Mouse (Mus musculus): ENCODE measurements at regions not wholly inside any gene's neighbourhood (a gene's known extent, or its start where the extent isn't known, plus 50 kb on each side); places are given as distances from the start of the nearest gene placed in this dataset.

- Histone ChIP-seq H3K9ac (replicated peaks; ENCODE audit: low read depth, low read length) (no peak overlapping the region), H3K27me3 (ENCODE audit: control insufficient read depth, insufficient read depth, low read length) (no peaks in the 10 kb centered on the region), H3K27ac (ENCODE audit: low read depth, low read length) (no peak overlapping the region), H3K4me3 (ENCODE audit: low read depth, low read length) (no peak overlapping the region), H3K36me3 (ENCODE audit: control insufficient read depth, insufficient read depth, low read length) (no peaks in the 10 kb centered on the region), H3K9me3 (ENCODE audit: control insufficient read depth, low read length) (no peaks in the 10 kb centered on the region), H3K4me1 (ENCODE audit: control insufficient read depth, insufficient read depth, low read length) (peaks cover 15% of the 10 kb centered on the region), H3K4me2 (ENCODE audit: low read depth, low read length) (no peak overlapping the region)
- peak; percentile 72 for ATAC-seq (ENCODE audit: low read depth)
- WGBS: 47% methylated on average over 3 of the region's 3 CpGs
Measured at GRCm38 (mm10) chr13:107475166-107475565, 453.2 kb upstream of the Kif2a start.

- Histone ChIP-seq H3K27me3 (ENCODE audit: control insufficient read depth, insufficient read depth, low read length) (no peaks in the 10 kb centered on the region), H3K4me3 (ENCODE audit: low read depth, low read length) (no peak overlapping the region), H3K9me3 (ENCODE audit: control insufficient read depth, low read length) (no peaks in the 10 kb centered on the region), H3K36me3 (ENCODE audit: control insufficient read depth, insufficient read depth, low read length) (no peaks in the 10 kb centered on the region), H3K27ac (ENCODE audit: low read depth, low read length) (peak overlapping the region; percentile 25; the same call in 1 of the 2 replicates), H3K9ac (replicated peaks; ENCODE audit: low read depth, low read length) (peak overlapping the region; percentile 21; the same call in 1 of the 2 replicates), H3K4me2 (ENCODE audit: low read depth, low read length) (peak overlapping the region; percentile 37), H3K4me1 (ENCODE audit: control insufficient read depth, insufficient read depth, low read length) (peaks cover 22% of the 10 kb centered on the region)
- peak; percentile 87 for ATAC-seq (ENCODE audit: low read depth)
- WGBS: 3% methylated on average over 13 of the region's 13 CpGs
Measured at GRCm38 (mm10) chr13:107469491-107470276, 447.8 kb upstream of the Kif2a start.

DNA sequence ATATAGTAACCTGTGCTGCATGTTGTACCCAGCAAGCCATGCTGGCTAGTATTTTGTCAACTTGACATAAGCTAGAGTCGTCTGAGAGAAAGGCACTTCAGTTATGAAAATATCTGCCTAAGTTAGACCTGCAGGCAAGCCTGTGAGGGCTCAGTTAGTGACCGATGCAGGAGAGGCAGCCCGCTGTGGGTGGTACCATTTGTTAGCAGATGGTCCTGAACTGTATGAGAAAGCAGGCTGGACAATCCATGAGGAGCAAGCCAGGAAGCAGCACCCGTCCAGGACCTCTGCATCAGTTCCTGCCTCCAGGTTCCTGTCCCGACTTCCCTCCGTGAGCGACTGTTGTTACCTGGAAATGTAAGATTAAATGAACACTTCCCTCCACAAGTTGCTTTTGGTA is 440.9 kb upstream of the Kif2a start:
- no peak for ATAC-seq (ENCODE audit: low read depth)
- Histone ChIP-seq H3K9ac (replicated peaks; ENCODE audit: low read depth, low read length) (no peak overlapping the region), H3K4me1 (ENCODE audit: control insufficient read depth, insufficient read depth, low read length) (peaks cover 7% of the 10 kb centered on the region; the same call in 1 of the 2 replicates), H3K9me3 (ENCODE audit: control insufficient read depth, low read length) (no peaks in the 10 kb centered on the region), H3K4me2 (ENCODE audit: low read depth, low read length) (no peak overlapping the region), H3K27me3 (ENCODE audit: control insufficient read depth, insufficient read depth, low read length) (no peaks in the 10 kb centered on the region), H3K4me3 (ENCODE audit: low read depth, low read length) (no peak overlapping the region), H3K36me3 (ENCODE audit: control insufficient read depth, insufficient read depth, low read length) (no peaks in the 10 kb centered on the region), H3K27ac (ENCODE audit: low read depth, low read length) (no peak overlapping the region)
- 87% methylated on average over 7 of the region's 7 CpGs for WGBS

- no peak overlapping the region for H3K9ac ChIP-seq (replicated peaks; ENCODE audit: low read depth, low read length)
- H3K27me3 ChIP-seq (ENCODE audit: control insufficient read depth, insufficient read depth, low read length): no peaks in the 10 kb centered on the region
- ATAC-seq (ENCODE audit: low read depth): peak; percentile 98
- H3K4me1 ChIP-seq (ENCODE audit: control insufficient read depth, insufficient read depth, low read length): peaks cover 7% of the 10 kb centered on the region; the same call in 1 of the 2 replicates
- H3K27ac ChIP-seq (ENCODE audit: low read depth, low read length): no peak overlapping the region
- H3K4me2 ChIP-seq (ENCODE audit: low read depth, low read length): no peak overlapping the region
- H3K4me3 ChIP-seq (ENCODE audit: low read depth, low read length): no peak overlapping the region
- 14% methylated on average over 16 of the region's 16 CpGs for WGBS
- no peaks in the 10 kb centered on the region for H3K9me3 ChIP-seq (ENCODE audit: control insufficient read depth, low read length)
- no peaks in the 10 kb centered on the region for H3K36me3 ChIP-seq (ENCODE audit: control insufficient read depth, insufficient read depth, low read length)
Measured at GRCm38 (mm10) chr13:107461048-107461912, 439.4 kb upstream of the Kif2a start.

DNA sequence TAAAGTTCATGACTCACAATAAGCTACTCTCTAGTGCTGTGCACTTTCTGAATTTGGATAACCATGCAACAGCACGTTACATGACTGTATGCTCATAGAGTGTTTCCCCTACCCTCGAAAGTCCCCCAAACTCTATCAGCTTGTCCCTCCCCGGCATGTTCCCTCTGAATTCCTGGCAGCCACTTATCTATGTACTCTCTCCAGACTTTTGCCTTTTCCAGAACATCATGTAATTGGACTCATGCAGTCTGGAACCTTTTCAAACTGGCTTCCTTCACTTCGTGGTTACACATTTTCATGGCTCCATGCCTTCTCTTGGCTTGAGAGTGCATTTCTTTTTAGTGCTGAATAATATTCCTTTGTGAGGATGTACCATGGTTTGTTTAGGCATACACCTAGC is 436.8 kb upstream of the Kif2a start:
- ATAC-seq (ENCODE audit: low read depth): no peak
- Histone ChIP-seq H3K4me2 (ENCODE audit: low read depth, low read length) (no peak overlapping the region), H3K9me3 (ENCODE audit: control insufficient read depth, low read length) (no peaks in the 10 kb centered on the region), H3K9ac (replicated peaks; ENCODE audit: low read depth, low read length) (no peak overlapping the region), H3K36me3 (ENCODE audit: control insufficient read depth, insufficient read depth, low read length) (no peaks in the 10 kb centered on the region), H3K4me3 (ENCODE audit: low read depth, low read length) (no peak overlapping the region), H3K27ac (ENCODE audit: low read depth, low read length) (no peak overlapping the region), H3K4me1 (ENCODE audit: control insufficient read depth, insufficient read depth, low read length) (peaks cover 7% of the 10 kb centered on the region; the same call in 1 of the 2 replicates), H3K27me3 (ENCODE audit: control insufficient read depth, insufficient read depth, low read length) (no peaks in the 10 kb centered on the region)
- WGBS: 85% methylated on average over 4 of the region's 4 CpGs

DNA sequence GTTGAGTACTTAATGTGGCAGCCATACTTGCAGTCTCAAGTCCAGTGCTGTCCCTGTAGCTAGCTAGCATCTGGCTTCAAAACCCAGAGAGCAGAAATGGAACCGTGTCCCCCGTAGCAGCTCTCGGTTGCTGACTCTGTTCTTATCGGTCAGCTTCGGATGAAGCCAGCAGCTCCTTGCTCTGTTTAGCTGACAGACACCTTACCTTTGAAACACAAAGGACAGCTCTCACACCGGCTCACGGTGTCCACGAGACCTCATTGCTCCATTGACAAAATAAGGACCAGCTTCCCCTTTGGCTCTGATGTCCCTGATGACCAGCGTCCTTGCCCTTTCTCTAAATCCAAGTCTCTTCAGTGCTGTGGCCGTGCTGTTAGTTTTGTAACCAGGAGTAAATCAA is 435.3 kb upstream of the Kif2a start:
- Histone ChIP-seq H3K9me3 (ENCODE audit: control insufficient read depth, low read length) (no peaks in the 10 kb centered on the region), H3K9ac (replicated peaks; ENCODE audit: low read depth, low read length) (no peak overlapping the region), H3K27ac (ENCODE audit: low read depth, low read length) (no peak overlapping the region), H3K27me3 (ENCODE audit: control insufficient read depth, insufficient read depth, low read length) (no peaks in the 10 kb centered on the region), H3K4me1 (ENCODE audit: control insufficient read depth, insufficient read depth, low read length) (peaks cover 7% of the 10 kb centered on the region; the same call in 1 of the 2 replicates), H3K36me3 (ENCODE audit: control insufficient read depth, insufficient read depth, low read length) (no peaks in the 10 kb centered on the region), H3K4me3 (ENCODE audit: low read depth, low read length) (no peak overlapping the region), H3K4me2 (ENCODE audit: low read depth, low read length) (no peak overlapping the region)
- 83% methylated on average over 10 of the region's 10 CpGs for WGBS
- ATAC-seq (ENCODE audit: low read depth): no peak

GRCm38 (mm10) chr13:107456394-107456793 is 434.5 kb upstream of the Kif2a start:
- H3K9ac ChIP-seq (replicated peaks; ENCODE audit: low read depth, low read length): no peak overlapping the region
- ATAC-seq (ENCODE audit: low read depth): no peak
- H3K4me2 ChIP-seq (ENCODE audit: low read depth, low read length): no peak overlapping the region
- WGBS: 83% methylated on average over 2 of the region's 2 CpGs
- H3K36me3 ChIP-seq (ENCODE audit: control insufficient read depth, insufficient read depth, low read length): no peaks in the 10 kb centered on the region
- H3K9me3 ChIP-seq (ENCODE audit: control insufficient read depth, low read length): no peaks in the 10 kb centered on the region
- H3K27ac ChIP-seq (ENCODE audit: low read depth, low read length): no peak overlapping the region
- no peak overlapping the region for H3K4me3 ChIP-seq (ENCODE audit: low read depth, low read length)
- peaks cover 1% of the 10 kb centered on the region; the same call in 1 of the 2 replicates for H3K4me1 ChIP-seq (ENCODE audit: control insufficient read depth, insufficient read depth, low read length)
- no peaks in the 10 kb centered on the region for H3K27me3 ChIP-seq (ENCODE audit: control insufficient read depth, insufficient read depth, low read length)

GRCm38 (mm10) chr13:107449598-107450179 is 427.8 kb upstream of the Kif2a start:
- no peak overlapping the region for H3K9ac ChIP-seq (replicated peaks; ENCODE audit: low read depth, low read length)
- no peaks in the 10 kb centered on the region for H3K36me3 ChIP-seq (ENCODE audit: control insufficient read depth, insufficient read depth, low read length)
- ATAC-seq (ENCODE audit: low read depth): no peak
- H3K27ac ChIP-seq (ENCODE audit: low read depth, low read length): no peak overlapping the region
- no peaks in the 10 kb centered on the region for H3K9me3 ChIP-seq (ENCODE audit: control insufficient read depth, low read length)
- no peak overlapping the region for H3K4me3 ChIP-seq (ENCODE audit: low read depth, low read length)
- H3K4me2 ChIP-seq (ENCODE audit: low read depth, low read length): no peak overlapping the region
- no peaks in the 10 kb centered on the region for H3K27me3 ChIP-seq (ENCODE audit: control insufficient read depth, insufficient read depth, low read length)
- WGBS: 81% methylated on average over 11 of the region's 11 CpGs
- H3K4me1 ChIP-seq (ENCODE audit: control insufficient read depth, insufficient read depth, low read length): no peaks in the 10 kb centered on the region

Data from neural tube, embryonic 14.5 days (tissue).